Mouse (Mus musculus): ENCODE measurements around the gene Gm44579.

- no peak for TF ChIP-seq CTCF (conservative IDR thresholded peaks at IDR 0.05; ENCODE audit: insufficient read depth, insufficient read length, low read depth, low read length)
- no peak for TF ChIP-seq POLR2A (IDR thresholded peaks at IDR 0.05; ENCODE audit: low read depth, low read length)
Observed at GRCm38 (mm10) chr15:98145559-98146181, 75.1 kb downstream of the Gm44579 start.
